Mouse (Mus musculus): ENCODE measurements around the gene Nbeal2. TPM values are rescaled to one million over a fixed set of nuclear protein-coding genes. Genes with fewer than 3 reads are reported as not detected.

The Nbeal2 gene
- polyA plus RNA-seq, 1 experiment, result 0.26 TPM

- no peak for TF ChIP-seq TAL1 (IDR thresholded peaks at IDR 0.05; ENCODE audit: low read length)
- no peak for TF ChIP-seq GATA1 (IDR thresholded peaks at IDR 0.05; ENCODE audit: low read length)
- Histone ChIP-seq H3K36me3 (ENCODE audit: control insufficient read depth) (peaks cover 7% of the 10 kb centered on the region; the same call in 1 of the 2 replicates), H3K9me3 (ENCODE audit: control insufficient read depth, low read length) (no peaks in the 10 kb centered on the region), H3K27me3 (ENCODE audit: control insufficient read depth) (no peaks in the 10 kb centered on the region), H3K4me3 (replicated peaks) (no peak overlapping the region), H3K4me1 (ENCODE audit: control insufficient read depth) (peaks cover 28% of the 10 kb centered on the region)
These were observed 27.9 kb upstream of the Nbeal2 start for GRCm38 (mm10) chr9:110681817-110682216.

- no peaks in the 10 kb centered on the region for H3K27me3 ChIP-seq (ENCODE audit: control insufficient read depth)
- H3K4me1 ChIP-seq (ENCODE audit: control insufficient read depth), result peaks cover 37% of the 10 kb centered on the region
- no peaks in the 10 kb centered on the region for H3K9me3 ChIP-seq (ENCODE audit: control insufficient read depth, low read length)
- H3K4me3 ChIP-seq (replicated peaks), result no peak overlapping the region
- peaks cover 7% of the 10 kb centered on the region; the same call in 1 of the 2 replicates for H3K36me3 ChIP-seq (ENCODE audit: control insufficient read depth)
- TF ChIP-seq TAL1 (IDR thresholded peaks at IDR 0.05; ENCODE audit: low read length) (no peak), GATA1 (IDR thresholded peaks at IDR 0.05; ENCODE audit: low read length) (no peak)
These were observed 27.0 kb upstream of the Nbeal2 start for GRCm38 (mm10) chr9:110680736-110681507.

- Histone ChIP-seq H3K4me1 (ENCODE audit: control insufficient read depth) (peaks cover 34% of the 10 kb centered on the region), H3K9me3 (ENCODE audit: control insufficient read depth, low read length) (no peaks in the 10 kb centered on the region), H3K27me3 (ENCODE audit: control insufficient read depth) (no peaks in the 10 kb centered on the region), H3K4me3 (replicated peaks) (no peak overlapping the region), H3K36me3 (ENCODE audit: control insufficient read depth) (peaks cover 4% of the 10 kb centered on the region)
- no peak for TF ChIP-seq GATA1 (IDR thresholded peaks at IDR 0.05; ENCODE audit: low read length)
- no peak for TF ChIP-seq TAL1 (IDR thresholded peaks at IDR 0.05; ENCODE audit: low read length)
These were observed 24.9 kb upstream of the Nbeal2 start for GRCm38 (mm10) chr9:110678886-110679285.

GRCm38 (mm10) chr9:110676492-110676911 is 22.5 kb upstream of the Nbeal2 start:
- H3K27me3 ChIP-seq (ENCODE audit: control insufficient read depth), result peaks cover 2% of the 10 kb centered on the region; the same call in 1 of the 2 replicates
- no peaks in the 10 kb centered on the region for H3K9me3 ChIP-seq (ENCODE audit: control insufficient read depth, low read length)
- peaks cover 38% of the 10 kb centered on the region for H3K4me1 ChIP-seq (ENCODE audit: control insufficient read depth)
- TF ChIP-seq GATA1 (IDR thresholded peaks at IDR 0.05; ENCODE audit: low read length), result no peak
- no peak for TF ChIP-seq TAL1 (IDR thresholded peaks at IDR 0.05; ENCODE audit: low read length)
- no peak overlapping the region for H3K4me3 ChIP-seq (replicated peaks)
- peaks cover 8% of the 10 kb centered on the region for H3K36me3 ChIP-seq (ENCODE audit: control insufficient read depth)

- Histone ChIP-seq H3K4me1 (ENCODE audit: control insufficient read depth) (peaks cover 68% of the 10 kb centered on the region), H3K4me3 (replicated peaks) (no peak overlapping the region), H3K36me3 (ENCODE audit: control insufficient read depth) (peaks cover 6% of the 10 kb centered on the region), H3K9me3 (ENCODE audit: control insufficient read depth, low read length) (no peaks in the 10 kb centered on the region), H3K27me3 (ENCODE audit: control insufficient read depth) (peaks cover 17% of the 10 kb centered on the region)
- TF ChIP-seq GATA1 (IDR thresholded peaks at IDR 0.05; ENCODE audit: low read length), result no peak
These were observed 19.3 kb upstream of the Nbeal2 start for GRCm38 (mm10) chr9:110673107-110673752.

GRCm38 (mm10) chr9:110672462-110673106 is 18.6 kb upstream of the Nbeal2 start:
- Histone ChIP-seq H3K36me3 (ENCODE audit: control insufficient read depth) (peaks cover 6% of the 10 kb centered on the region), H3K9me3 (ENCODE audit: control insufficient read depth, low read length) (no peaks in the 10 kb centered on the region), H3K4me1 (ENCODE audit: control insufficient read depth) (peaks cover 74% of the 10 kb centered on the region), H3K27me3 (ENCODE audit: control insufficient read depth) (peaks cover 17% of the 10 kb centered on the region), H3K4me3 (replicated peaks) (no peak overlapping the region)
- TF ChIP-seq TAL1 (IDR thresholded peaks at IDR 0.05; ENCODE audit: low read length), result no peak
- no peak for TF ChIP-seq GATA1 (IDR thresholded peaks at IDR 0.05; ENCODE audit: low read length)

GRCm38 (mm10) chr9:110669785-110670184 is 15.8 kb upstream of the Nbeal2 start:
- Histone ChIP-seq H3K4me1 (ENCODE audit: control insufficient read depth) (peaks cover 77% of the 10 kb centered on the region), H3K9me3 (ENCODE audit: control insufficient read depth, low read length) (no peaks in the 10 kb centered on the region), H3K27me3 (ENCODE audit: control insufficient read depth) (peaks cover 28% of the 10 kb centered on the region), H3K36me3 (ENCODE audit: control insufficient read depth) (peaks cover 6% of the 10 kb centered on the region), H3K4me3 (replicated peaks) (no peak overlapping the region)
- no peak for TF ChIP-seq GATA1 (IDR thresholded peaks at IDR 0.05; ENCODE audit: low read length)
- no peak for TF ChIP-seq TAL1 (IDR thresholded peaks at IDR 0.05; ENCODE audit: low read length)

- peaks cover 28% of the 10 kb centered on the region for H3K27me3 ChIP-seq (ENCODE audit: control insufficient read depth)
These were observed 14.8 kb upstream of the Nbeal2 start for GRCm38 (mm10) chr9:110668601-110669293.

More at GRCm38 (mm10) chr9:110668601-110669293, 14.8 kb upstream of the Nbeal2 start:
- Histone ChIP-seq H3K4me3 (replicated peaks) (no peak overlapping the region), H3K9me3 (ENCODE audit: control insufficient read depth, low read length) (no peaks in the 10 kb centered on the region), H3K36me3 (ENCODE audit: control insufficient read depth) (peaks cover 4% of the 10 kb centered on the region; the same call in 1 of the 2 replicates), H3K4me1 (ENCODE audit: control insufficient read depth) (peaks cover 84% of the 10 kb centered on the region)
- peak; percentile 83 for TF ChIP-seq TAL1 (IDR thresholded peaks at IDR 0.05; ENCODE audit: low read length)
- peak; percentile 70 for TF ChIP-seq GATA1 (IDR thresholded peaks at IDR 0.05; ENCODE audit: low read length)

Data from erythroblast, embryonic 14.5 days (primary cell).